Mouse (Mus musculus): ENCODE data around the gene Gm9049.
"Not testable (repeated sequence)": the region's sequence is repeated elsewhere in the genome, so short reads cannot be mapped to it uniquely, and the experiment has no call there.

The Gm9049 gene

GRCm38 (mm10) chr10:118354005-118354404 is at the start of gene Gm9049:
Gm9049 (minus strand) TSS chr10:118354105.
- not testable (repeated sequence) for DNase-seq (ENCODE audit: low spot score)

GRCm38 (mm10) chr10:118399917-118400316 is 46.0 kb upstream of the Gm9049 start:
- no peak for DNase-seq (ENCODE audit: low spot score)

GRCm38 (mm10) chr10:118370443-118370842 is 16.5 kb upstream of the Gm9049 start:
- DNase-seq (ENCODE audit: low spot score), result peak; percentile 78

GRCm38 (mm10) chr10:118369518-118369917 is 15.6 kb upstream of the Gm9049 start:
- no peak for DNase-seq (ENCODE audit: low spot score)

GRCm38 (mm10) chr10:118348579-118348978 is 5.3 kb downstream of the Gm9049 start, which contains the start of gene Gm9048:
Gm9048 (minus strand) TSS chr10:118348679.
- DNase-seq (ENCODE audit: low spot score), result not testable (repeated sequence)

GRCm38 (mm10) chr10:118343155-118343554 is 10.8 kb downstream of the Gm9049 start, which contains the start of gene Gm9046:
Gm9046 (minus strand) TSS chr10:118343255.
- DNase-seq (ENCODE audit: low spot score), result not testable (repeated sequence)

GRCm38 (mm10) chr10:118337731-118338130 is 16.2 kb downstream of the Gm9049 start, which contains the start of gene Gm9045:
Gm9045 (minus strand) TSS chr10:118337831.
- not testable (repeated sequence) for DNase-seq (ENCODE audit: low spot score)

GRCm38 (mm10) chr10:118332308-118332707 is 21.6 kb downstream of the Gm9049 start, which contains the start of gene Gm9044:
Gm9044 (minus strand) TSS chr10:118332408.
- DNase-seq (ENCODE audit: low spot score), result not testable (repeated sequence)

- not testable (repeated sequence) for DNase-seq (ENCODE audit: low spot score)
Observed at GRCm38 (mm10) chr10:118326869-118327268, 27.0 kb downstream of the Gm9049 start, which contains the start of gene Gm9040. Gm9040 (minus strand) TSS chr10:118326969.

GRCm38 (mm10) chr10:118319024-118319423 is 34.9 kb downstream of the Gm9049 start:
- DNase-seq (ENCODE audit: low spot score), result no peak

- not testable (repeated sequence) for DNase-seq (ENCODE audit: low spot score)
Observed at GRCm38 (mm10) chr10:118302133-118302532, 51.8 kb downstream of the Gm9049 start.

All from layer of hippocampus, adult 9-10 months (tissue).